Mouse (Mus musculus): ENCODE measurements around the gene Apoh. TPM values are rescaled to one million over a fixed set of nuclear protein-coding genes. Genes with fewer than 3 reads are reported as not detected.
A peak's percentile ranks its signal among the peaks of the same experiment; 100 is the strongest.

The Apoh gene
- total RNA-seq, 2 experiments from 2014 or later: not detected

GRCm38 (mm10) chr11:108429076-108429475, 85.9 kb downstream of the Apoh start:
- no peak for DNase-seq
- intact Hi-C loops (cut with DNase I): loop anchor here (10.0 kb wide), 1 partner anchor 496 kb away; the partner anchor contains the start of gene Axin2

DNA sequence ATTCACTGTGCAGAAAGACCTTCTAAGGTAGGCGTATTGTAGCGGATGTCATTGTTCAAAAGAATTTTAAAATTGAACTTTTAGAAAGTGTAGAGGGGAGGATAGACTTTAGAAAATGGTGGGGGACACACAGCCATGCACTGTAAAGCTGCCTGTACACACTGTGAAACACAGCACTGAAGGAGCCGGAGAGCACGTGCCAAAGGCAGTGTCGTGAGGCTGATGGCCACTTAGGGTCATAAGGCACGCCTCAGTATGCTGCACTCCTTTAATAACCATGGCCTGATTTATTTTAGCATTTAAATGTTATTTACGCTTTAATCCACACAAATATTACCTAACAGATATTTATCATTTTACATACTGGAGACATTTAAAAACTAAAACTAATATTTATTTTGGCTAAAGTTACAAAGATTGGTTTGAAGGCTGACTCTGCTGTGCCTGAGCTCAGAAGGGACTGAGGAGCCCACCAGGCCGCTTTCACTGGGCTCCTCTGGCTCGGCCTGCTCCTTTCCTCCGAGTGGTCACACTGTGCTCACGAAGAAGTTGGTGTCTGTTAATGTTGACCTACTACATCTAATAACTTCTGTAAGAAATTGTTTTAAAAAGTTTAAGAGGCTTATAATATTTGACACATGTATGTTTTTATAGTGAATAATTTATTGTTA, 100.9 kb downstream of the Apoh start:
- no peak for DNase-seq

DNA sequence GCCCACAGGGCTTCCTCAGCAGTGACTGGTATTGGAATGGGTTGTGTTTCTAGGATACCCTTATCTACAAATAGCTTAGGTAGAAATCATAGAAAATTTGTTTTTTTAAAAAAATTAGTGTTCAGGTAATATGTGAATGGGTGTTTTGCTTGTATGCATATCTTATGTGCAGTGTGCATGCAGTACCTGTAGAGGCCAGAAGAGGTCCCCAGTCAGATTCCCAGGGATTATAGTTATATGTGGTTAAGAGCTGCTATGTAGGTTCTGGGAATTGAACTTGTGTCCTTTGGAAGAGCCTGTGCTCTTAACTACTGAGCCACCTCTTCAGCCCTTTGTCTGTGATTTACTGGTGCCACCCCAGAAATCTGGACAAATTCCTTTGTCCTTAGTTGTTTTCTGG, 104.0 kb downstream of the Apoh start:
- DNase-seq: peak in 1 of 2 experiments; percentile 13
- intact Hi-C loops (cut with DNase I): no loop called here

More for the DNA sequence above, 100.9 kb downstream of the Apoh start:
- intact Hi-C loops (cut with DNase I): no loop called here

DNA sequence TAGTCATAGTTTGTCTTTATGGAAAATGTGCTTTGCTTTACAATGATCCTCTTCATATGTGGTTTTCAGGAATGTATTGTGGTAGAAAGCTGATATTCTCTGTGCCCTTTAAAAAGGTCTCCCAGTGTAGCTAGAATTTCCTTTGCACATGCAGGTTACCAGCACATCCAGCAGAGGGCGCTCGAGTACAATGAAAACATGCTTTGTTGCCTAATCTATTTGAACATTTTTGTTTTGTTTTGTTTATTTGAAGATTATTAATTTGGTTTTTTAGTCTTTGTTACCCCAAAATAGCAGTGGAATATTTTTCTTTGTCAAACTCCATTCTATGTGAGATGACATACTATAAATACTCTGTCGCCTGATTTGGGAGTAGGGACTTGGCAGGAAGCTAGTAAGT, 106.7 kb downstream of the Apoh start:
- peak; percentile 75 to 84 for DNase-seq
- intact Hi-C loops (cut with DNase I): loop anchor here (1.0 to 5.0 kb wide), 4 partner anchors 473 to 743 kb away; no protein-coding TSS in a partner anchor

GRCm38 (mm10) chr11:108459599-108459998, 116.4 kb downstream of the Apoh start:
- intact Hi-C loops (cut with DNase I): no loop called here
- DNase-seq: no peak

Other genes with a start within 250 kb of the Apoh start
- gene Prkca, start 574 bp downstream of the Apoh start, total RNA-seq (2021): 10 to 100 TPM; 33.5 to 49.2 TPM
- gene Cep112, start 81.8 kb downstream of the Apoh start, total RNA-seq (2021): 1 to 10 TPM; 8.7 to 9.0 TPM

Measured in heart, postnatal 14 days (tissue).